Mouse (Mus musculus) intestine, embryonic 14.5 days (tissue): ENCODE measurements around the gene Trub2. TPM values are rescaled to one million over a fixed set of nuclear protein-coding genes. Genes with fewer than 3 reads are reported as not detected.
A peak's percentile ranks its signal among the peaks of the same experiment; 100 is the strongest.

Source experiments
- ATAC-seq: fragments of 200-750 bp; cut with Nextera tagmentation; replicated peaks from 2 replicates; pipeline ENCODE4 v1.8.0; 2017; ENCODE audit warnings: low read depth, moderate number of reproducible peaks, moderate TSS enrichment, moderate library complexity; ENCODE audit not compliant: low FRiP score, low TSS enrichment
- DNase-seq: peaks from one replicate; pipeline ENCODE4 v3.0.0-alpha.2; 2018; ENCODE audit warnings: low spot score
- H3K27ac ChIP-seq: fragments of 300-500 bp; sonication (generic); 2 replicates; pipeline ENCODE4 v1.5.1; 2014; ENCODE audit warnings: low read depth, mild to moderate bottlenecking, control low read depth
- H3K27me3 ChIP-seq: fragments of 300-500 bp; sonication (generic); replicated peaks from 2 replicates; pipeline ENCODE4 v1.6.1; 2014; ENCODE audit warnings: low read length, control low read depth; ENCODE audit not compliant: control insufficient read depth, insufficient read depth
- H3K36me3 ChIP-seq: fragments of 300-500 bp; sonication (generic); 2 replicates; pipeline ENCODE4 v1.6.1; 2014; ENCODE audit warnings: low read length, control low read depth; ENCODE audit not compliant: control insufficient read depth, insufficient read depth
- H3K4me1 ChIP-seq: fragments of 300-500 bp; sonication (generic); replicated peaks from 2 replicates; pipeline ENCODE4 v1.6.1; 2014; ENCODE audit warnings: low read length, control low read depth, mixed read lengths; ENCODE audit not compliant: control insufficient read depth, insufficient read depth
- H3K4me2 ChIP-seq: fragments of 300-500 bp; sonication (generic); 2 replicates; pipeline ENCODE4 v1.6.1; 2014; ENCODE audit warnings: low read length
- H3K4me3 ChIP-seq: fragments of 300-500 bp; sonication (generic); 2 replicates; pipeline ENCODE4 v1.5.1; 2014; ENCODE audit warnings: low read depth, low read length, control low read depth, mixed read lengths
- H3K9ac ChIP-seq: fragments of 300-500 bp; sonication (generic); 2 replicates; pipeline ENCODE4 v1.6.1; 2014; ENCODE audit warnings: mild to moderate bottlenecking, low read length
- H3K9me3 ChIP-seq: fragments of 300-500 bp; sonication (generic); 2 replicates; pipeline ENCODE4 v1.6.1; 2016; ENCODE audit warnings: low read length, control low read depth; ENCODE audit not compliant: control insufficient read depth
- WGBS: fragments of 180-500 bp; shearing (Covaris S2); extraction: QIAGEN DNeasy Blood & Tissue Kit; methylation state at CpG from one replicate; pipeline ENCODE4 v1.1.7; 2014; 5-methylcytosine and 5-hydroxymethylcytosine counted together
- polyA plus RNA-seq: library from polyadenylated mRNA; unstranded; fragments of >200 nt; fragmentation: Nextera tagmentation; extraction: Ambion mirVana; gene quantifications from 2 replicates; pipeline ENCODE4 v1.2.1, GENCODE M21; 2014

The Trub2 gene
- polyA plus RNA-seq, 1 experiment from 2014 or later, result 33.3 TPM

DNA sequence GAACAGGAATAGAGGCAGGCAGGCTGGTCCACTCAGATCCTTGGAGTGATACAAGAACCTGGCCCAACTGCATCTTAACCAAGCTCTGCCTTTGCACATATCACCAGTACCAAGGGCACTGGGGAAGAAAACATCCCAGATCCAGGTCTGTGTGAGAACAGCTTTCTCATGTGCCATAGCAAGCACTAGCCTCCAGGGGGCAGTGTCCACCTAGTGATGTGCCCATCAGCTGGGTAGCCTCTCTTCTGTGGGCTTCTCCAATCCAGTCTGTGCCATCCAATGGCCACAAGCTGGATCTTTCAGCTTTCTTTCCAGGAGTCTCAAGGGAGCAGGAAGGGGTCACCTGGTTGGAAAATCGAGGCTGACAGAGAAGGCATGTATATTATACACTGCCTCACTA lies 23.5 kb downstream of the Trub2 start:
- no peak overlapping the region for H3K4me2 ChIP-seq
- H3K9ac ChIP-seq, result no peak overlapping the region
- H3K27me3 ChIP-seq, result no peaks in the 10 kb centered on the region
- H3K4me3 ChIP-seq, result no peak overlapping the region
- H3K4me1 ChIP-seq, result no peaks in the 10 kb centered on the region
- DNase-seq (peak; percentile 85), ATAC-seq (no peak; the same call in 1 of the 2 replicates)
- WGBS, result 0% methylated on average over 1 of the region's 1 CpGs
- no peaks in the 10 kb centered on the region for H3K36me3 ChIP-seq
- no peaks in the 10 kb centered on the region for H3K9me3 ChIP-seq
- H3K27ac ChIP-seq, result no peak overlapping the region

DNA sequence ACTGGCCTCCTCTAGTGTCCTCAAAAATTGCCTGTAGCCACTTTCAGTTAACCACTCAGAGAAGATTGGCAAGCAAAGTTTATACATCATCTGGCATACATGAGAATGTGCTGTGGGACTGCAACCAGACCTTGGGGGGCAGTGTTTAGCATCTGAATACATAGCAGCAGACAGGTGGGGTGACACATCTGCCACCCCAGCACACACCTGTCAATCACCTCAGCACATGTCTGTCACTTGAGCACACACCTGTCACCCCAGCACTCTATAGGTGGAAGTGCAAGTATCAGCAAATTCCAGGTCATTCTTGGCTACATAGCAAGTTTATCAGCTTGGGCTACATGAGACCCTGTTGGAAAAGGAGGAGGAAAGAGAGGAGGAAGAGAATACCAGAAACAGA lies 32.6 kb downstream of the Trub2 start:
- Histone ChIP-seq H3K36me3 (no peaks in the 10 kb centered on the region), H3K4me1 (no peaks in the 10 kb centered on the region), H3K9ac (no peak overlapping the region), H3K27me3 (peaks cover 20% of the 10 kb centered on the region), H3K4me2 (no peak overlapping the region), H3K27ac (no peak overlapping the region), H3K9me3 (no peaks in the 10 kb centered on the region), H3K4me3 (no peak overlapping the region)
- ATAC-seq (no peak), DNase-seq (no peak)

DNA sequence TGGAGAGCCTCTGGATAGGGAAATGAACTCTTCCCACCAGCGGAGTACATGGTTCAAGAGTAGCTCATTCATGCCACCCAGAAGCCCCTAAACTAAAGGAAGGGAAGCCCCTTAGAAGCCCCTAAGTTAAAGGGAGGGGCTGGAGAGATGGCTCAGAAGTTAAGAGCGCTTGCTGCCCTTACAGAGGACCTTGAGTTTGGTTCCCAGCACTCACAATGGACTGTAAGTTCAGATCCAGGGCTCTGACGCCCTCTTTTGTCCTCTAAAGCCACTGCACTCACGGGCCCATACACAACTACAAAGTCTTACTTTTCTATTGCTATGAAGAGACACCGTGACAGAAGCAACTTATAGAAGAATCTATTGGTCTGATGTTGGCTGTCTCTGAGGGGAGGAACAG lies 35.9 kb downstream of the Trub2 start:
- DNase-seq, result no peak

DNA sequence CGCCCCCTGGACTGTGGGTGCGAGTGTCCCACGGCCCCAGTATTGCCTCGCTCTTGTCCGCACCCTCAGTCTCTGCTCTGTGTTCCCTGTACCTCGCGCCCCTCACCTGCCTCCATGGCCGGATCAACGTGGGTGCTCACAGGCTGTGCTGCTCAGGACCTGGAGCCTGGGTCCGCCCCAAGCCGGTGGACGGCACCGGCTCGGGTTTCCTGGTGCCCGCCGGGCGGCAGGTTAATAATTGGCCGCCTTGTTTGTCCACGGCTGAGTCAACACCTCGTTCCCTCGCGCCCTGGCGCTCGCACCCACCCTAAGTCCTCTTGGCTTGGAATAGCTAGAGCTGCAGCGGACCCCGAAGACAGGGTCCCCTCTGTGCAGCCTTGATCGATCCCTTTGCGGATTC lies 36.8 kb downstream of the Trub2 start, which contains the start of gene Gm13420:
TSS of gene Gm13420 (minus strand) at position 189 of the 400 bp plus-strand sequence.
- WGBS, result 6% methylated on average over 28 of the region's 28 CpGs
- ATAC-seq, result peak; percentile 69
- H3K9me3 ChIP-seq, result no peaks in the 10 kb centered on the region
- no peak for DNase-seq
- H3K4me1 ChIP-seq, result 0 out of 2 replicates have a peak, but pooled peaks cover 2% of the 10 kb centered on the region
- H3K27ac ChIP-seq, result peak within 1 kb of the TSS; percentile 52; the same call in 1 of the 2 replicates
- peak within 1 kb of the TSS; percentile 25; the same call in 1 of the 2 replicates for H3K9ac ChIP-seq
- peak within 1 kb of the TSS; percentile 42 for H3K4me2 ChIP-seq
- peaks cover 48% of the 10 kb centered on the region for H3K27me3 ChIP-seq
- H3K36me3 ChIP-seq, result no peaks in the 10 kb centered on the region
- H3K4me3 ChIP-seq, result peak within 1 kb of the TSS; percentile 15

More for the DNA sequence above, 35.9 kb downstream of the Trub2 start:
- H3K4me3 ChIP-seq, result no peak overlapping the region
- no peak overlapping the region for H3K4me2 ChIP-seq
- H3K9me3 ChIP-seq, result no peaks in the 10 kb centered on the region
- H3K27ac ChIP-seq, result no peak overlapping the region
- peaks cover 44% of the 10 kb centered on the region for H3K27me3 ChIP-seq
- no peaks in the 10 kb centered on the region for H3K4me1 ChIP-seq
- H3K36me3 ChIP-seq, result no peaks in the 10 kb centered on the region
- ATAC-seq, result no peak
- no peak overlapping the region for H3K9ac ChIP-seq
- 88% methylated on average over 5 of the region's 5 CpGs for WGBS

DNA sequence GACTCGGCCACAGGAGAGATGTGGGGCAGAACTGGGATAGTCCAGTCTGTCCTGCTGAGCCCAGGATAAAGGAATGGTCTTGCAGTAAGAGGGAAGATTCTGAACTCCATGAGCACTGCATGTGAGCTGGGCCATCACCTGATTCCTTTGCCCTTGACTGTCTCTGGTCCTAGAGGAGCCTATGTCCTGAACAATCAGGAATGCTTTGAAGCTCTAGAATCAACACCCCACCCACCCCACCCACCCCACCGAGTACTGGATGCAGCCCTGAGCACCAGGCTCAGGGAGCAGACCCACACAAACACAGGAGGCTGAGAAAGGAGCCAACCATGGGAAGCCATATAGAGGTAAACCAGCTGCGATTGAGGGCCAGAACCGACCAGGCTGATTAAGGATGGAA lies 39.8 kb downstream of the Trub2 start:
- Histone ChIP-seq H3K27me3 (peaks cover 58% of the 10 kb centered on the region), H3K4me3 (no peak overlapping the region), H3K9ac (no peak overlapping the region), H3K36me3 (no peaks in the 10 kb centered on the region), H3K4me2 (no peak overlapping the region), H3K4me1 (0 out of 2 replicates have a peak, but pooled peaks cover 2% of the 10 kb centered on the region), H3K27ac (no peak overlapping the region), H3K9me3 (no peaks in the 10 kb centered on the region)
- WGBS, result 85% methylated on average over 4 of the region's 4 CpGs
- DNase-seq (no peak), ATAC-seq (no peak)

DNA sequence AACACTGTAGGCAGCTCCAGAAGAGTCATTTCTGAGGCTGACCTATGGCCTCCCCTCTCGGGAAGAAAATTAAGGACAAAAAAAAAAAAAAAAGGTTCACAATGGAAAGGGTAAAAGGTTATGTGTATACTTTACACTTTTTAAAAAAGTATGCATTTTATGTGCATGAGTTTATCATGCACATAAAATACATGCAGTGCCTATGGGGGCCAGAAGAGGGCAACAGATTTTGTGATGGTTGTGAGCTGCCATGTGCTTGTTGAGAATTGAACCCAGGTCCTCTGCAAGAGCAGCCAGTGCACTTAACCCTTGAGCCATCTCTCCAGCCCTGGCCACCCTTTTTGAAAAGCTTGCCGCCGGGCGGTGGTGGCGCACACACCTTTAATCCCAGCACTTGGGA lies 40.5 kb downstream of the Trub2 start:
- Histone ChIP-seq H3K9ac (no peak overlapping the region), H3K27ac (no peak overlapping the region), H3K4me1 (0 out of 2 replicates have a peak, but pooled peaks cover 2% of the 10 kb centered on the region), H3K4me3 (no peak overlapping the region), H3K4me2 (no peak overlapping the region), H3K9me3 (no peaks in the 10 kb centered on the region), H3K27me3 (peaks cover 58% of the 10 kb centered on the region), H3K36me3 (no peaks in the 10 kb centered on the region)
- 54% methylated on average over 5 of the region's 5 CpGs for WGBS
- ATAC-seq (no peak), DNase-seq (no peak)

DNA sequence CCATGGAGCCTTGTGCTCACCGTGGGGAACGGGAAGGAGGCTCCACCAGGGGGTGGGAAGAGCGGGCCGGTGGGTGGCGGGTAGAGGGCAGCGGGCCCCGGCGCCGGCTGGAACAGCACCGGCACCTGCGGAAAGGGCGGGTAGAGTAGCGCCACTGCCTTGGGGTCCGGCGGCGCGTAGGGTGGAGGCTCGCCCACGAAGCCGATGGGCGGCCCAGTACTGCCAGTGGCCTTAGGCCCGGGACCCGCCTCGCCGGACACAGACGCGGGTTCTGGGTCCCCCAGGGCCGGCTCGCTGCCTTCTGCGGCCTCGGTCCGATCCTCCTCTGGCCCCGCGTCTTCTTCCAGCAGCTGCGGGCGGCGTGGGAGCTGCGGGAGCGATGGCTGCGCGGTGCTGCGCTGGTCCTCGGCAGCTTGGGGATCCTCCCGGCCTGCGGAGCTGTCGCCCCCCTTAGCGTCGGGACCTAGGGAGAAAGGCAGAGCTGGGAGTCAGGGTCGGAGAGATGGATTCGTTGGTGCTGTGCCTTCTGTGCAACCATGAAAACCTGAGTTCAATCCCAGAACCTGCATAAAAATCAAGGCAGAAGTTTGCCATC lies 41.0 kb downstream of the Trub2 start:
- ATAC-seq (no peak), DNase-seq (no peak)
- Histone ChIP-seq H3K4me1 (0 out of 2 replicates have a peak, but pooled peaks cover 2% of the 10 kb centered on the region), H3K4me2 (peak overlapping the region; percentile 54), H3K27ac (no peak overlapping the region), H3K36me3 (no peaks in the 10 kb centered on the region), H3K9ac (peak overlapping the region; percentile 16; the same call in 1 of the 2 replicates), H3K27me3 (peaks cover 54% of the 10 kb centered on the region), H3K4me3 (peak overlapping the region; percentile 27), H3K9me3 (no peaks in the 10 kb centered on the region)
- 16% methylated on average over 50 of the region's 50 CpGs for WGBS

DNA sequence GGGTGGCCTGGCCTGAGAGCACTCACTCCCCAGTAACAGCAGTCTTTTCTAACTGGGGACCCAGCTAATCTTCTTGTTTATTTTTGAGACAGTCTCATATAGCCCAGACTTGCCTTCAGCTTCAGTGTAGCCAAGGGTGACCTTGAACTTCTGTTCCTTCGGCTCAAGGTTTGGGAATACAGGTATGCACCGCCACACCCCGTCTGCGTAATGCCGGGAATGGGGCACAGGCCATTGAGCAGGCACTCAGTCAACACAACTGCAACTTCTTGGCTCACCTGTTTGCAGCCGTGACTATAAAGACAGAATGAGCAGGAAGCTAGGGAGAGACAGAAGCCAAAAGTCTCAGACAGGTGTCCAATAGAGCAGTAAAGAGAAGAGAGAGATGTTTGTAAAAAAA lies 44.0 kb downstream of the Trub2 start:
- Histone ChIP-seq H3K9me3 (no peaks in the 10 kb centered on the region), H3K36me3 (peaks cover 13% of the 10 kb centered on the region), H3K9ac (no peak overlapping the region), H3K4me3 (no peak overlapping the region), H3K4me2 (no peak overlapping the region), H3K27me3 (peaks cover 26% of the 10 kb centered on the region), H3K27ac (no peak overlapping the region), H3K4me1 (0 out of 2 replicates have a peak, but pooled peaks cover 2% of the 10 kb centered on the region)
- WGBS, result 80% methylated on average over 6 of the region's 6 CpGs
- DNase-seq (no peak), ATAC-seq (no peak)

DNA sequence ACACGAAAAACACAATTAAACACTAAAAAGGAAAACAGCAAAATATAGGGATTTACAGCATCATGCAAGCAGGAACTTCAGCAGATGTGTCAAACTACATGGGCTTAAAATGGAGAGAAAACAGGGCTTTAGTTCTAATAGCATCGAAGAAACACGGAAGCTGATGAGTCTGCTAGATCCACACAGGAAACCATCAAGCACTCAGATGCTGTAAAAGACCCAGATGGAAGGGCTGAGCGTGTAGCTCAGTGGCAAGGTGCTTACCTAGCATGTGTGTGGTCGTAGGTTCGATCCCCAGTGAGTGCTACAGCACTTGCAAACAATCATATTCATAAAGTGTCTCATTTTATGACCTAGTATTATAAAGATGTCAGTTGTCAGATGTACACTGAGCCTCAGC lies 47.1 kb downstream of the Trub2 start:
- H3K27me3 ChIP-seq, result peaks cover 7% of the 10 kb centered on the region; the same call in 1 of the 2 replicates
- H3K36me3 ChIP-seq, result peaks cover 43% of the 10 kb centered on the region
- WGBS, result 85% methylated on average over 6 of the region's 6 CpGs
- no peak for DNase-seq
- H3K9me3 ChIP-seq, result no peaks in the 10 kb centered on the region
- no peak overlapping the region for H3K9ac ChIP-seq
- ATAC-seq, result no peak
- H3K4me2 ChIP-seq, result no peak overlapping the region
- no peak overlapping the region for H3K27ac ChIP-seq
- no peaks in the 10 kb centered on the region for H3K4me1 ChIP-seq
- H3K4me3 ChIP-seq, result no peak overlapping the region
